Mouse (Mus musculus): Measurements from ENCODE around the gene P4ha2.

P4ha2 gene

GRCm38 (mm10) chr11:54088253-54088946 lies 11.5 kb upstream of the P4ha2 start:
- no peak for TF ChIP-seq GATA4 (IDR thresholded peaks at IDR 0.05; ENCODE audit: insufficient replicate concordance, low read length)

- TF ChIP-seq GATA4 (IDR thresholded peaks at IDR 0.05; ENCODE audit: insufficient replicate concordance, low read length): no peak
Observed at GRCm38 (mm10) chr11:54088947-54089317, 11.0 kb upstream of the P4ha2 start.

DNA sequence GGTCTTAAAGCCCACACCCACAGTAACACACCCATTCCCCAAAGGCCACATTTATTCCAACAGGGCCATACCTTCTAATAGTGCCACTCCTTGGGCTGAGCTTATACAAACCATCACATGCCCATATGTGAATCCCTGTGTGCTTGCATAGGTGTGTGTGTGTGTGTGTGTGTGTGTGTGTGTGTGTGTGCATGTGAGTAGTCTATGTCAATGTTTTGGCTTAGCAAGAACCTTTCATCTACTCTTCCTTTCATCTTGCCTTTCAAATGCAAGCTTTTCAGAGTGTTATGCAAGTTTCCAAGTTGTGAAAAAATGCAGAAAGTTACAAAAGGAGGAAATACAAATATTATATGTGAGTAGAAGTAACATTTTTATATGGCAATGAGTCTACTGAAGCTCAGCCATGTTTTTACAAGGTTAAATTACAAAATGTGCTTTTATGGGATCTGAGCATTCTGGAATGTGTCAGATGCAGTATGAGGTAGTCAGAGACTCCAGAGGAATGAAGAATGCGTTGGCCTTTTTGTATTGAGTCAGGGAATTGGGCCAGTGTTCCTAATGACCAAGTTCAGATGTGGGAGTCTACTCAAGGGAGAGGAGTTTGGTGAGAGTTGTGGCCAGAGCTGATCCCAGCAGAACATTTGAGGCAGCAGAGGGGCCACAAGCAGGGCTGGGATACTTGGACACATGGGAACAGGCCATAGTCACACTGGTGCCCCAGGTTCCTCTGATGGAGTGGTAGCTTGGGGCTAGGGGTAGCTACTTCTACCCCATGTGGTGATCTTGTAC lies 9.6 kb upstream of the P4ha2 start:
- TF ChIP-seq GATA4 (IDR thresholded peaks at IDR 0.05; ENCODE audit: insufficient replicate concordance, low read length): no peak

DNA sequence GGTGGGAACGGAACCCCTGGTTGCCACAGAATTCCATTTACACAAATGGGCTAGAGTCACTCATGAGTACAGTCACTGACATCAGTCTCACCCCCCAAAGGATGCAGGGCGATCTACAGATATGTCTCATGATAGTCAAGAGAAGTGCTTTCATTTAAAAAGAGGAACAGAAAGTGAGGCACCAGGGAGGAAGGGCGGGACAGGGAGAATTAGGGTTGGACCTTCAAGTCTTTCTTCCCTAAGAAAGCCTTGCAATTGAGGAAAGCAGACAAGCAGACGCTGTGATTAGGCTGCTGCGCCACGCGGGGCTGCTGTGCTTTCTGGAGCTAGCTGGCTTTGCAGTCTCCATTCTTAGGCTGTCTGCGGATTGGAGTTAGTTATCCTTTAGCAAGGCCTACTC lies 8.2 kb upstream of the P4ha2 start:
- no peak for TF ChIP-seq GATA4 (IDR thresholded peaks at IDR 0.05; ENCODE audit: insufficient replicate concordance, low read length)

- TF ChIP-seq GATA4 (IDR thresholded peaks at IDR 0.05; ENCODE audit: insufficient replicate concordance, low read length): no peak
Observed at GRCm38 (mm10) chr11:54092188-54092587, 7.7 kb upstream of the P4ha2 start.

- no peak for TF ChIP-seq GATA4 (IDR thresholded peaks at IDR 0.05; ENCODE audit: insufficient replicate concordance, low read length)
Observed at GRCm38 (mm10) chr11:54093000-54093399, 6.9 kb upstream of the P4ha2 start.

- TF ChIP-seq GATA4 (IDR thresholded peaks at IDR 0.05; ENCODE audit: insufficient replicate concordance, low read length): no peak
Observed at GRCm38 (mm10) chr11:54100692-54101591, 1.0 kb downstream of the P4ha2 start.

- no peak for TF ChIP-seq GATA4 (IDR thresholded peaks at IDR 0.05; ENCODE audit: insufficient replicate concordance, low read length)
Observed at GRCm38 (mm10) chr11:54101701-54102100, 1.8 kb downstream of the P4ha2 start.

GRCm38 (mm10) chr11:54102706-54103449 lies 3.0 kb downstream of the P4ha2 start:
- no peak for TF ChIP-seq GATA4 (IDR thresholded peaks at IDR 0.05; ENCODE audit: insufficient replicate concordance, low read length)

GRCm38 (mm10) chr11:54105011-54105410 lies 5.1 kb downstream of the P4ha2 start:
- no peak for TF ChIP-seq GATA4 (IDR thresholded peaks at IDR 0.05; ENCODE audit: insufficient replicate concordance, low read length)

- no peak for TF ChIP-seq GATA4 (IDR thresholded peaks at IDR 0.05; ENCODE audit: insufficient replicate concordance, low read length)
Observed at GRCm38 (mm10) chr11:54106676-54107075, 6.8 kb downstream of the P4ha2 start.

DNA sequence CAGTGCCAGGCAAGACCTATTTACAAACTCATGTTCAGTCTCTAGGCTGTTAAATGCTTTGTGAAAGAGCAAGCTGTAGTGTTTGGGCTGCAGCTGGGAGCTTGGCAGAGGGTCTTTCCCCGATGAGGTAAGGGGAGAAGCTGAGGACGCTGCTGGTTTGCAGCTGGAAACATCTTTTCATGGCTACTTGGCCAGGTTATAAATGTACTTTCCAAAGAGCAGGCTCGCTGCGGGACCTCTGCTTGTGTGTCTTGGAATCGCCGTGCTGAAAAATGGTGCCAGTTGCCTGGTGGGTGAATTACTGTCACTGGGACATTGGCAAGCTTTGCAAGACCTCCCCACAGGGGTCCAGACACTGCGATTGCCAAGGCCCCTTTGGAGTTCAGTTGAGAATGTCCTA lies 7.3 kb downstream of the P4ha2 start:
- no peak for TF ChIP-seq GATA4 (IDR thresholded peaks at IDR 0.05; ENCODE audit: insufficient replicate concordance, low read length)

DNA sequence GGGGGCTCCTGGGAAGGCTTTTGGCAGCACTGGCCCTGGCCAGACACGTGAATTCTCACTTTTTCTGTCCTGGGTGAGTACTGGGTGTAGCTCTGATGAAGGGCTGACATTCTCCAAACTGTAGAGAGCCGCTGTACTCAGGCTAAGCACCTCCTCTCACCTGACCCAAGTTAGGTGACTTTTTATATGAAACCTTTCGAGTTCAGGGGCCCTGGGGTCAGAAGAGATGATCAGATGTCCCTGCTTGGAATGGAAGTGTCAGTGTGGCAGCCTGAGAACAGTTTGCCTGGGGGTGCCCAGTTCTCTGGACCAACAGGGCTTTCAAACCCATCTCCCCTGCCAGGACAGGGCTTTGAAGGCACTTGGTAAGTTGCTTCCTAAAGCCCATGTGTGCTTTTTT lies 8.2 kb downstream of the P4ha2 start:
- TF ChIP-seq GATA4 (IDR thresholded peaks at IDR 0.05; ENCODE audit: insufficient replicate concordance, low read length): no peak

GRCm38 (mm10) chr11:54108894-54109293 lies 9.0 kb downstream of the P4ha2 start:
- TF ChIP-seq GATA4 (IDR thresholded peaks at IDR 0.05; ENCODE audit: insufficient replicate concordance, low read length): no peak

DNA sequence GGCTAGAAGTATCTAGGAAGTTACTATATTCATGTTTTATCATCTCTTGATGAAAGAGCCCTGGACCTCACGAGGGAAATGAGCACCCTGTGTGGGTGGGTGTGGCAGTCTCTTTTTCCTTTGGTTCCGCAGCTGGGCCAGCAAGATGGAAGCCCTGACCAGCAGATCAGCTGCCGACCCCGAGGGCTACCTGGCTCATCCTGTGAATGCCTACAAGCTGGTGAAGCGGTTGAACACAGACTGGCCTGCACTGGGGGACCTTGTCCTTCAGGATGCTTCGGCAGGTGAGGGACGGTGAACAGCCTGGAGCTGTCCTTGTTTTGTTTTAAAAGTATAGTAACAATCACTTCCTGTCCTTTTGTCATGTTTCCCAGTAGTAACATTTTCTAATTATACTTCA lies 11.4 kb downstream of the P4ha2 start:
- no peak for TF ChIP-seq GATA4 (IDR thresholded peaks at IDR 0.05; ENCODE audit: insufficient replicate concordance, low read length)

Measured in liver, adult (tissue).